Mouse (Mus musculus): Measurements from ENCODE around the gene Cltc.

DNA sequence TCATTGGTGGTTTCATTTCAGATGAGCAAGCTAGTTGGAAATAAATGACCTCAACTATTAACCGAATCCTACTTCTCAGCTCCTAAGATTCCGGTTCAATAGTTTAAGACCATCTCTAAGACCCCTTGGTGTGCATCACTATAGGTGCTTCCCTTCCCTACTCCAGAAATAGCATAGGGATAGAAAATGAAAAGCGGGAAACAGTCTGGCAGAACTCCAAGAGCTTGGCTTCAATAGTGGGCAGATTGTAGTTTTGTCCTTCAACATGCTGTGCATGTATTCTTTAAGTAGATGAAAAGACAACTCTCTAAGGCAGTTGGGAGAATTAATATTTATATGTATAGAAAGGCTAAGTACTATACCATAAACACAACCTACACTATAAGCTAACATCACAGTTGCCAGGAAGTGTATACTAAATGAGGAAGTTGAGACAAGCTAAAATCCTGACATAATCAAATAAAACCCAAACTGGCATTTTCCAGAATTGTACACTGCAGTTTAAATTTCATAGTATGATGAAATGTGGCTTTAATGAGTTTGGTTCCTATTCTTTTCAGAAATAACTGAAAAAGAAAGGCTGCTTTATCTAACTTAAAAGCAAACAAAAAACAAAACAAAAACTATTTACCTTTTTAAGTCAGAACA is 7.5 kb downstream of the Cltc start:
- TF ChIP-seq CTCF (IDR thresholded peaks at IDR 0.05; ENCODE audit: low read depth, low read length) (no peak), POLR2A (IDR thresholded peaks at IDR 0.05; ENCODE audit: insufficient read depth, low read length) (no peak)
